Mouse (Mus musculus): ENCODE data around the gene Prrg2.

The Prrg2 gene

GRCm38 (mm10) chr7:45005321-45005992, 57.0 kb downstream of the Prrg2 start:
- CTCF ChIA-PET, result interaction anchor here in 2 of 4 experiments (0.5 to 0.6 kb wide), 2 partner anchors 24 to 301 kb away, joined by 3 to 4 read pairs; no protein-coding TSS in a partner anchor

GRCm38 (mm10) chr7:45004546-45004945, 57.9 kb downstream of the Prrg2 start:
- POLR2A ChIA-PET, result interaction anchor here (0.6 to 14.1 kb wide), 16 partner anchors 8 to 64 kb away, joined by 3 to 246 read pairs (median 6); partner anchors contain the start of genes Rras (in 3 of the 4), Scaf1 (in 3 of the 4) and Prmt1 (in 2 of the 4)
- CTCF ChIA-PET, result interaction anchor here in 1 of 4 experiments (0.6 kb wide), 1 partner anchor 24 kb away, joined by 3 read pairs; no protein-coding TSS in a partner anchor

More at GRCm38 (mm10) chr7:45005321-45005992, 57.0 kb downstream of the Prrg2 start:
- POLR2A ChIA-PET, result interaction anchor here (0.6 to 14.1 kb wide), 25 partner anchors 7 to 193 kb away, joined by 3 to 246 read pairs (median 5); partner anchors contain the start of genes Rras (in 3 of the 4), Prmt1 (in 2 of the 4), Scaf1 (in 2 of the 4) and Il4i1 (in 1 of the 4)
